Mouse (Mus musculus) hindbrain, postnatal 0 days (tissue): ENCODE results near the gene Grcc10. TPM values are rescaled to one million over a fixed set of nuclear protein-coding genes. Genes with fewer than 3 reads are reported as not detected.

Experiments
- ATAC-seq: fragments of 200-750 bp; cut with Nextera tagmentation; 2 replicates; pipeline ENCODE4 v1.8.0; 2017; ENCODE audit warnings: mild to moderate bottlenecking, moderate TSS enrichment, moderate library complexity
- DNase-seq: peaks from one replicate; pipeline ENCODE4 v3.0.0-alpha.2; 2015; ENCODE audit warnings: low spot score
- H3K27ac ChIP-seq: fragments of 300-500 bp; sonication (generic); 2 replicates; pipeline ENCODE4 v1.5.1; 2014; ENCODE audit warnings: mild to moderate bottlenecking
- H3K27me3 ChIP-seq: fragments of 300-500 bp; sonication (generic); 2 replicates; pipeline ENCODE4 v1.6.1; 2014; ENCODE audit warnings: low read length, mixed read lengths; ENCODE audit not compliant: insufficient read depth
- H3K36me3 ChIP-seq: fragments of 300-500 bp; sonication (generic); 2 replicates; pipeline ENCODE4 v1.6.1; 2014; ENCODE audit warnings: low read length, mixed read lengths; ENCODE audit not compliant: insufficient read depth
- H3K4me1 ChIP-seq: fragments of 300-500 bp; sonication (generic); 2 replicates; pipeline ENCODE4 v1.6.1; 2014; ENCODE audit warnings: antibody characterized with exemption, low read length, mixed read lengths; ENCODE audit not compliant: insufficient read depth
- H3K4me2 ChIP-seq: fragments of 300-500 bp; sonication (generic); 2 replicates; pipeline ENCODE4 v1.6.1; 2014; ENCODE audit warnings: low read depth, mild to moderate bottlenecking, low read length, moderate library complexity, mixed read lengths
- H3K4me3 ChIP-seq: fragments of 300-500 bp; sonication (generic); 2 replicates; pipeline ENCODE4 v1.5.1; 2014; ENCODE audit warnings: low read length
- H3K9ac ChIP-seq: fragments of 300-500 bp; sonication (generic); replicated peaks from 2 replicates; pipeline ENCODE4 v1.6.1; 2014; ENCODE audit warnings: mild to moderate bottlenecking, low read length, moderate library complexity, mixed read lengths
- H3K9me3 ChIP-seq: fragments of 300-500 bp; sonication (generic); 2 replicates; pipeline ENCODE4 v1.6.1; 2016; ENCODE audit warnings: low read length, mixed read lengths
- CTCF ChIP-seq: IDR thresholded peaks from 2 replicates; pipeline ENCODE4 v1.5.1; 2016; ENCODE audit warnings: antibody characterized with exemption, control low read depth, low read depth
- WGBS: fragments of 180-500 bp; shearing (Covaris S2); extraction: QIAGEN DNeasy Blood & Tissue Kit; methylation state at CpG from one replicate; pipeline ENCODE4 v1.1.7; 2014; 5-methylcytosine and 5-hydroxymethylcytosine counted together
- polyA plus RNA-seq: library from polyadenylated mRNA; unstranded; fragments of >200 nt; fragmentation: Nextera tagmentation; extraction: Ambion mirVana; gene quantifications from 2 replicates; pipeline ENCODE4 v1.2.1, GENCODE M21; 2015
- total RNA-seq: library from RNA; depleted of rRNA; stranded (reverse); fragments of >200 nt; gene quantifications from 2 replicates; pipeline ENCODE4 v1.2.3, GENCODE M21; 2014

Grcc10 gene
- total and polyA plus RNA-seq, 2 experiments from 2014 or later, result 212 to 643 TPM

- H3K4me1 ChIP-seq, result no peaks in the 10 kb centered on the region
- no peak overlapping the region for H3K4me2 ChIP-seq
- WGBS, result 79% methylated on average over 7 of the region's 7 CpGs
- H3K4me3 ChIP-seq, result no peak overlapping the region
- ATAC-seq (no peak), DNase-seq (no peak)
- no peak overlapping the region for H3K27ac ChIP-seq
- H3K9ac ChIP-seq, result no peak overlapping the region
- H3K36me3 ChIP-seq, result peaks cover 44% of the 10 kb centered on the region
- H3K9me3 ChIP-seq, result no peaks in the 10 kb centered on the region
- no peaks in the 10 kb centered on the region for H3K27me3 ChIP-seq
- TF ChIP-seq CTCF, result no peak
These were observed 37.4 kb downstream of the Grcc10 start for GRCm38 (mm10) chr6:124703789-124704188.

DNA sequence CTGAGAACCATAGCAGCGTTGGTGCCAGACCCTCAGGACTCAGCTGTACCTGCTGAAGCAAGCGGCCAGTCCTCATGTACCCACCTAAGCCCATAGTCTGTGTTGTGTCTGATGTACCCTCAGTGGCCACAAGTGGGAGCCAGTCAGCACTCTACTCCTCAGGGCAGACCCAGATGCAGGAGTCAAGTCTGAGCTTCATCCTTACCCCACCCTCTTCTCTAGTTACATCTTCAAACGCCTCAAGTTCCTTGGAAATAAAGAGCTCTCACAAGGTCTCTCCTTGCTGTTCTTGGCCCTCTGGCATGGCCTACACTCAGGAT is 38.4 kb downstream of the Grcc10 start:
- H3K9me3 ChIP-seq, result no peaks in the 10 kb centered on the region
- no peak overlapping the region for H3K27ac ChIP-seq
- H3K36me3 ChIP-seq, result peaks cover 44% of the 10 kb centered on the region
- ATAC-seq, result peak; percentile 78
- H3K4me2 ChIP-seq, result no peak overlapping the region
- H3K9ac ChIP-seq, result no peak overlapping the region
- WGBS, result 63% methylated on average over 3 of the region's 3 CpGs
- H3K4me1 ChIP-seq, result no peaks in the 10 kb centered on the region
- peak; percentile 72 for DNase-seq
- TF ChIP-seq CTCF, result peak; percentile 88
- no peaks in the 10 kb centered on the region for H3K27me3 ChIP-seq
- no peak overlapping the region for H3K4me3 ChIP-seq

- no peak for TF ChIP-seq CTCF
- ATAC-seq (no peak), DNase-seq (no peak)
- Histone ChIP-seq H3K4me1 (no peaks in the 10 kb centered on the region), H3K36me3 (peaks cover 44% of the 10 kb centered on the region), H3K4me3 (no peak overlapping the region), H3K27me3 (no peaks in the 10 kb centered on the region), H3K9ac (no peak overlapping the region), H3K4me2 (no peak overlapping the region), H3K9me3 (no peaks in the 10 kb centered on the region), H3K27ac (no peak overlapping the region)
- WGBS, result 91% methylated on average over 17 of the region's 17 CpGs
These were observed 38.9 kb downstream of the Grcc10 start for GRCm38 (mm10) chr6:124702102-124702783.

GRCm38 (mm10) chr6:124701338-124701737 is 39.8 kb downstream of the Grcc10 start:
- H3K9ac ChIP-seq, result no peak overlapping the region
- H3K27me3 ChIP-seq, result no peaks in the 10 kb centered on the region
- no peak overlapping the region for H3K4me3 ChIP-seq
- 72% methylated on average over 8 of the region's 8 CpGs for WGBS
- no peak overlapping the region for H3K4me2 ChIP-seq
- no peaks in the 10 kb centered on the region for H3K9me3 ChIP-seq
- no peak overlapping the region for H3K27ac ChIP-seq
- TF ChIP-seq CTCF, result peak; percentile 52
- H3K4me1 ChIP-seq, result no peaks in the 10 kb centered on the region
- ATAC-seq (no peak), DNase-seq (no peak)
- H3K36me3 ChIP-seq, result peaks cover 44% of the 10 kb centered on the region

DNA sequence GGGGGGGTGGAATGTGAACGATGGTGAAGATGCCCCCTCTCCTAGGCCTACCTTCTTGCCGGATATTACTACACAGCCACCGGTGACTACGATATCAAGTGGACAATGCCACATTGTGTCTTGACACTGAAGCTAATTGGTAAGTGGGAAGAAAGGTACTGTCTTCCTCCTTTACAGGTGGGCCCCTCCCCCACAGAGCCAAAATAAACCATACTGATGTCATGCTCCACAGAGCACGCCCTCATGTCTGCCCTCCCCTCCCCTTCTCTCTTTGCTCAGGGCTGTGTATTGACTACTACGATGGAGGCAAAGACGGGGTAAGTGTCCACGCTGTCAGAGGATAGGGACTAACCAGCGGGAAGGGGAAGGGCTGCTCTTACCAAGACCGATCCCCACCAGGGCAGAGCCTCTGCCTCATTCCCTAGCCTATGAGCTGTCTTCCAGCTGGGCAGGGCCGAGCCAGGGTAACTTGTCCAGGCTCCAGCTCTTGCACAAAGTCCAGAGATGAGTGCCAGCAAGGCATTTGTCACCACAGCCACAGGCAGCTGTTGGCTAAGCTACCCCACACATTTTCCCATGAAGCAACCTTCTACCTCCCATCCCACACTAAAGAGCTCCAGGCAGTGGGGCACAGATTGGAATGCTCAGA is 41.1 kb downstream of the Grcc10 start:
- Histone ChIP-seq H3K9me3 (no peaks in the 10 kb centered on the region), H3K4me2 (no peak overlapping the region), H3K36me3 (peaks cover 42% of the 10 kb centered on the region), H3K9ac (no peak overlapping the region), H3K4me3 (no peak overlapping the region), H3K4me1 (no peaks in the 10 kb centered on the region), H3K27ac (no peak overlapping the region; the same call in 1 of the 2 replicates), H3K27me3 (no peaks in the 10 kb centered on the region)
- DNase-seq (peak; percentile 69), ATAC-seq (peak; percentile 55)
- WGBS, result 79% methylated on average over 11 of the region's 11 CpGs
- no peak for TF ChIP-seq CTCF

DNA sequence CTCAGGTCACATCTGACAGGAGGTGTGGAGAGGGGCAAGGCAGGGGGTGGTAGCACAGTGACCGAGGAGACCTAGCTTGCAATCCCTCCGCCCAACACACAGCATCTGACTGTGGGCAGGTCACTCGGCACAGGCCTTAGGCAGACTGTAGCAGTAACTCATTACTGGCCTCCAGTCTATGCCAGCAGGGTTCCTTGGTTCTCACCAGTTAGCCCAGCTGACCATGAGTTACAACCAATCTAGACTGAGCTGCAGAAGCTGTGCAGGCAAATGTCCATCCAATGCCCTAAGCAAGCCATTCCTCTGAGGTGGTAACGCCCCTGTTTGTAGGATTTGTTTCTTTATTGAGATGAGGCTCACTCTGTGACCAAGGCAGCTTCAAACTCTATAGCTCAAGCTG is 41.8 kb downstream of the Grcc10 start:
- Histone ChIP-seq H3K9me3 (no peaks in the 10 kb centered on the region), H3K27ac (no peak overlapping the region), H3K9ac (no peak overlapping the region), H3K4me1 (no peaks in the 10 kb centered on the region), H3K27me3 (no peaks in the 10 kb centered on the region), H3K36me3 (peaks cover 35% of the 10 kb centered on the region), H3K4me2 (no peak overlapping the region), H3K4me3 (no peak overlapping the region)
- WGBS, result 88% methylated on average over 4 of the region's 4 CpGs
- DNase-seq, result no peak
- TF ChIP-seq CTCF, result no peak
- no peak for ATAC-seq

GRCm38 (mm10) chr6:124698751-124699150 is 42.4 kb downstream of the Grcc10 start:
- 87% methylated on average over 6 of the region's 6 CpGs for WGBS
- H3K9ac ChIP-seq, result no peak overlapping the region
- ATAC-seq, result no peak

More at GRCm38 (mm10) chr6:124698751-124699150, 42.4 kb downstream of the Grcc10 start:
- Histone ChIP-seq H3K4me2 (no peak overlapping the region), H3K27me3 (no peaks in the 10 kb centered on the region), H3K4me3 (no peak overlapping the region), H3K9me3 (no peaks in the 10 kb centered on the region), H3K36me3 (peaks cover 30% of the 10 kb centered on the region), H3K27ac (no peak overlapping the region), H3K4me1 (no peaks in the 10 kb centered on the region)
- DNase-seq, result no peak
- no peak for TF ChIP-seq CTCF
